Mouse (Mus musculus): Measurements from ENCODE around the gene Olfr871.

GRCm38 (mm10) chr9:20236819-20237218, 24.8 kb downstream of the Olfr871 start, which contains the start of gene Olfr872:
- no peak for TF ChIP-seq CTCF (IDR thresholded peaks at IDR 0.05; ENCODE audit: low read depth)
- no peak for TF ChIP-seq EP300 (IDR thresholded peaks at IDR 0.05; ENCODE audit: low read depth)

Data from liver, postnatal 0 days (tissue).